Comparison of ENCODE assay signal across 14 mouse cellular contexts in the genomic region with DNA sequence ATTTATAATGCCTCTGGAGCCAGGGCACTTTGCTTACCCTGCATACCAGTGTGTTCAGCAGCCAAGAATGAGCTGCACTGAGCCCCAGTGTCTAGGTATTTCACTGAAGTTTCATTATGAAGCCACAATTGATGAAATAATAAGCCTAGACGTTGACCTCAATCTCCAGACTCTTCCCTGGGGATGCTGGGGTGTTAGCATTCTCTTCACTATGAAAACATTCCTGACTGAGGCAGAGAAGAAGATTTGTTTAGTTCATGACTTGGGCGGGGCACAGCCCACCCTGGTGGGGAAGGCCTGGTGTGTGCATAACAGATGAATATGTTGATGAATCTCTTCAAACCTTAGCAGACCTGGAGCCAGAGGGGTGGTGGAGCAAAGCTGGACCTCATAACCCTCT.
"Had no signal": no experiment of that assay in that cellular context is flagged by ENCODE, and none has a peak within 500 bp of the region (broad histone marks: within the 10 kb centered on the region; RNA-seq: fewer than 3 reads in every experiment).

No protein-coding gene starts in this region.

- DNase-seq: kidney, postnatal 14 days; lung, embryonic 14.5 days; lung, postnatal 10 days; lung, postnatal 4 days; spleen, adult 18-20 months; thymus, adult 18-20 months; thymus, postnatal 25 days had no signal

- H3K36me3 ChIP-seq: kidney, embryonic 15.5 days; limb, embryonic 10.5 days; liver, embryonic 12.5 days; midbrain, embryonic 15.5 days; neural tube, embryonic 13.5 days had no signal

- H3K4me3 ChIP-seq: kidney, embryonic 15.5 days; left cerebral cortex, adult 2 months; limb, embryonic 10.5 days; liver, embryonic 12.5 days; midbrain, embryonic 15.5 days; neural tube, embryonic 13.5 days had no signal

- H3K27me3 ChIP-seq: liver, embryonic 12.5 days; midbrain, embryonic 15.5 days; neural tube, embryonic 13.5 days had no signal

- H3K4me2 ChIP-seq: kidney, embryonic 15.5 days; liver, embryonic 12.5 days; lung, embryonic 14.5 days; midbrain, embryonic 11.5 days; midbrain, embryonic 15.5 days; neural tube, embryonic 13.5 days had no signal

- ATAC-seq: liver, embryonic 12.5 days; midbrain, embryonic 15.5 days had no signal

- H3K27ac ChIP-seq: kidney, embryonic 15.5 days; left cerebral cortex, adult 2 months; limb, embryonic 10.5 days; liver, embryonic 12.5 days; midbrain, embryonic 15.5 days; neural tube, embryonic 13.5 days had no signal

- H3K4me1 ChIP-seq: limb, embryonic 10.5 days; liver, embryonic 12.5 days; midbrain, embryonic 15.5 days had no signal

- H3K9me3 ChIP-seq: kidney, embryonic 15.5 days; limb, embryonic 10.5 days; liver, embryonic 12.5 days; midbrain, embryonic 15.5 days; neural tube, embryonic 13.5 days had no signal

- H3K9ac ChIP-seq: kidney, embryonic 15.5 days; liver, embryonic 12.5 days; lung, embryonic 14.5 days; midbrain, embryonic 15.5 days; neural tube, embryonic 13.5 days had no signal
